Mouse (Mus musculus): ENCODE data around the gene Tmem139.

GRCm38 (mm10) chr6:42287562-42287961 lies 25.8 kb downstream of the Tmem139 start:
- TF ChIP-seq CTCF (IDR thresholded peaks at IDR 0.05; ENCODE audit: low read depth): no peak
- no peak for TF ChIP-seq EP300 (IDR thresholded peaks at IDR 0.05; ENCODE audit: low read depth)

Data from liver, postnatal 0 days (tissue).